Mouse (Mus musculus) ES-Bruce4 (cell line): ENCODE results near the gene Map4. TPM values are rescaled to one million over a fixed set of nuclear protein-coding genes. Genes with fewer than 3 reads are reported as not detected.

Experiments
- H3K27ac ChIP-seq: 2 replicates; pipeline ENCODE4 v1.5.1; 2012; ENCODE audit warnings: low read length, inconsistent platforms; ENCODE audit not compliant: insufficient read depth
- H3K27me3 ChIP-seq: 2 replicates; pipeline ENCODE4 v1.6.1; 2012; ENCODE audit warnings: mild to moderate bottlenecking, low read length, inconsistent platforms; ENCODE audit not compliant: control insufficient read depth, poor library complexity, insufficient read depth, severe bottlenecking
- H3K36me3 ChIP-seq: 2 replicates; pipeline ENCODE4 v1.6.1; 2012; ENCODE audit warnings: inconsistent platforms, mild to moderate bottlenecking, low read length, moderate library complexity; ENCODE audit not compliant: control insufficient read depth, poor library complexity, insufficient read depth, severe bottlenecking
- H3K4me1 ChIP-seq: one replicate; pipeline ENCODE4 v1.8.1; 2011; ENCODE audit warnings: low read length; ENCODE audit not compliant: control insufficient read depth, insufficient read depth
- H3K4me3 ChIP-seq: 2 replicates; pipeline ENCODE4 v1.5.1; 2011; ENCODE audit warnings: low read depth, mild to moderate bottlenecking, low read length
- H3K9ac ChIP-seq: 2 replicates; pipeline ENCODE4 v1.6.1; 2012; ENCODE audit warnings: low read depth, mild to moderate bottlenecking, inconsistent platforms; ENCODE audit not compliant: poor library complexity, severe bottlenecking
- H3K9me3 ChIP-seq: replicated peaks from 2 replicates; pipeline ENCODE4 v1.6.1; 2012; ENCODE audit warnings: mild to moderate bottlenecking, low read length, inconsistent platforms; ENCODE audit not compliant: control insufficient read depth, poor library complexity, insufficient read depth, severe bottlenecking
- CTCF ChIP-seq: IDR thresholded peaks from one replicate; pipeline ENCODE4 v1.8.1; 2011; ENCODE audit warnings: low read depth, low read length
- EP300 ChIP-seq: IDR thresholded peaks from 2 replicates; pipeline ENCODE4 v1.6.1; 2011; ENCODE audit warnings: low read depth, low read length; ENCODE audit not compliant: insufficient read depth
- POLR2A ChIP-seq: IDR thresholded peaks from one replicate; pipeline ENCODE4 v1.8.1; 2011; ENCODE audit warnings: low read length; ENCODE audit not compliant: insufficient read depth
- polyA plus RNA-seq: library from polyadenylated mRNA; stranded (reverse); fragments of >200 nt; gene quantifications from 2 replicates; pipeline ENCODE4 v1.2.4, GENCODE M21; 2011; ENCODE audit warnings: low read depth; ENCODE audit not compliant: missing spikeins, insufficient read depth, insufficient read length

The Map4 gene
- polyA plus RNA-seq, 1 experiment: 161 TPM

- TF ChIP-seq EP300 (no peak), CTCF (no peak), POLR2A (no peak)
- Histone ChIP-seq H3K9ac (no peak overlapping the region), H3K27me3 (no peaks in the 10 kb centered on the region)
Observed at GRCm38 (mm10) chr9:110045763-110046377, 114.6 kb downstream of the Map4 start.

GRCm38 (mm10) chr9:110047260-110047659, 116.0 kb downstream of the Map4 start:
- Histone ChIP-seq H3K9ac (no peak overlapping the region), H3K4me1 (peaks cover 2% of the 10 kb centered on the region), H3K9me3 (no peaks in the 10 kb centered on the region), H3K27me3 (no peaks in the 10 kb centered on the region), H3K4me3 (no peak overlapping the region), H3K27ac (no peak overlapping the region), H3K36me3 (peaks cover 2% of the 10 kb centered on the region; the same call in 1 of the 2 replicates)
- TF ChIP-seq CTCF: no peak
- TF ChIP-seq EP300: no peak
- TF ChIP-seq POLR2A: no peak

More at GRCm38 (mm10) chr9:110045763-110046377, 114.6 kb downstream of the Map4 start:
- H3K27ac ChIP-seq: no peak overlapping the region
- no peaks in the 10 kb centered on the region for H3K4me1 ChIP-seq
- peaks cover 2% of the 10 kb centered on the region; the same call in 1 of the 2 replicates for H3K36me3 ChIP-seq
- H3K9me3 ChIP-seq: no peaks in the 10 kb centered on the region
- H3K4me3 ChIP-seq: no peak overlapping the region

GRCm38 (mm10) chr9:110047857-110048256, 116.6 kb downstream of the Map4 start:
- TF ChIP-seq EP300 (no peak), POLR2A (no peak), CTCF (no peak)
- Histone ChIP-seq H3K4me3 (no peak overlapping the region), H3K27me3 (no peaks in the 10 kb centered on the region), H3K9me3 (no peaks in the 10 kb centered on the region), H3K27ac (no peak overlapping the region), H3K36me3 (peaks cover 2% of the 10 kb centered on the region; the same call in 1 of the 2 replicates), H3K9ac (no peak overlapping the region), H3K4me1 (peaks cover 2% of the 10 kb centered on the region)

- H3K4me1 ChIP-seq: peaks cover 2% of the 10 kb centered on the region
- H3K27ac ChIP-seq: no peak overlapping the region
Observed at GRCm38 (mm10) chr9:110051184-110051583, 119.9 kb downstream of the Map4 start.

GRCm38 (mm10) chr9:110051869-110052661, 120.8 kb downstream of the Map4 start:
- TF ChIP-seq EP300: no peak
- no peak overlapping the region for H3K9ac ChIP-seq
- H3K27me3 ChIP-seq: no peaks in the 10 kb centered on the region
- H3K9me3 ChIP-seq: no peaks in the 10 kb centered on the region
- peak overlapping the region; percentile 26; the same call in 1 of the 2 replicates for H3K27ac ChIP-seq
- no peak overlapping the region for H3K4me3 ChIP-seq
- H3K4me1 ChIP-seq: peaks cover 2% of the 10 kb centered on the region
- no peaks in the 10 kb centered on the region; the same call in 1 of the 2 replicates for H3K36me3 ChIP-seq

More at GRCm38 (mm10) chr9:110051184-110051583, 119.9 kb downstream of the Map4 start:
- Histone ChIP-seq H3K27me3 (no peaks in the 10 kb centered on the region), H3K9ac (no peak overlapping the region), H3K36me3 (no peaks in the 10 kb centered on the region; the same call in 1 of the 2 replicates), H3K4me3 (no peak overlapping the region), H3K9me3 (no peaks in the 10 kb centered on the region)
- TF ChIP-seq CTCF (no peak), POLR2A (no peak), EP300 (no peak)

- Histone ChIP-seq H3K27ac (no peak overlapping the region), H3K9me3 (no peaks in the 10 kb centered on the region), H3K4me3 (no peak overlapping the region), H3K4me1 (peaks cover 2% of the 10 kb centered on the region), H3K9ac (no peak overlapping the region), H3K36me3 (no peaks in the 10 kb centered on the region; the same call in 1 of the 2 replicates), H3K27me3 (no peaks in the 10 kb centered on the region)
- TF ChIP-seq EP300 (no peak), POLR2A (no peak), CTCF (no peak)
Observed at GRCm38 (mm10) chr9:110052951-110053304, 121.7 kb downstream of the Map4 start.
